Mouse (Mus musculus) stomach, postnatal 0 days (tissue): ENCODE results near the gene Il33.

Experiments used
- CTCF ChIP-seq: IDR thresholded peaks from 2 replicates; pipeline ENCODE4 v1.5.1; 2016; ENCODE audit warnings: antibody characterized with exemption, low read depth, mild to moderate bottlenecking, moderate library complexity
- EP300 ChIP-seq: optimal IDR thresholded peaks from 2 replicates; pipeline ENCODE3; 2016; ENCODE audit warnings: antibody characterized with exemption

GRCm38 (mm10) chr19:29900318-29900717, 24.6 kb upstream of the Il33 start:
- no peak for TF ChIP-seq CTCF
- TF ChIP-seq EP300, result no peak
